Mouse (Mus musculus): ENCODE results near the gene Nup210l.
A peak's percentile ranks its signal among the peaks of the same experiment; 100 is the strongest.

- TF ChIP-seq CTCF (IDR thresholded peaks at IDR 0.05), result 0 out of 2 replicates have a peak, but pooled peaks have one; percentile 15
- TF ChIP-seq EP300 (IDR thresholded peaks at IDR 0.05), result no peak
These were observed 57.6 kb downstream of the Nup210l start for GRCm38 (mm10) chr3:90161541-90161940.
